Mouse (Mus musculus) right cerebral cortex, postnatal 10 days (tissue): ENCODE data around the gene Scaper.
A peak's percentile ranks its signal among the peaks of the same experiment; 100 is the strongest.

Experiments used
- DNase-seq, 2 experiments: peaks; one replicate each; pipeline ENCODE4 v3.0.0; 2021; ENCODE audit warnings: low spot score in 2 of 2

Gene Scaper

GRCm38 (mm10) chr9:55608701-55609531 is 329.0 kb downstream of the Scaper start:
- DNase-seq: no peak

GRCm38 (mm10) chr9:55598594-55598993 is 339.3 kb downstream of the Scaper start:
- no peak for DNase-seq

GRCm38 (mm10) chr9:55586141-55586540 is 351.8 kb downstream of the Scaper start:
- no peak for DNase-seq

- no peak for DNase-seq
Measured at GRCm38 (mm10) chr9:55581414-55581813, 356.5 kb downstream of the Scaper start.

DNA sequence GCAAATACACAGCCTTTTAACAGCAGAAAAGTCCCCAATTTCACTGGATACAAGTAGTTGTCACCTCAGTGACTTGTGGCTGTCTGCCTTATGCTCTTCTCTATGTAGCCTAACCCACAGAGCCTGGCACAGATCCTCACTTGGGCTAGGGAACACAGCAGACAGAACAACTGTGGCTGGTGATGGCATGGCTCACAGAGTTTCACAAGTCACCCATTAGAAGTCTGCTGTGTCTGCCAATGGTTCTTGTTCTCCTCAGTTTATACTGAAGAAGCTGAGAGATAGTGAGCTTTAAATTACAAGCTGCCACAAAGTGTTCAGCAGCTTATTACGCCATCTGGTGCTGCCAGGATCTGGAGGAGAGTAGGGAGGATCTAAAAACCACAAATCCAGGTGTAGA is 361.3 kb downstream of the Scaper start:
- DNase-seq: peak in 1 of 2 experiments; percentile 36

GRCm38 (mm10) chr9:55571071-55571470 is 366.8 kb downstream of the Scaper start:
- DNase-seq: no peak

- DNase-seq: no peak
Measured at GRCm38 (mm10) chr9:55568466-55569159, 369.3 kb downstream of the Scaper start.

DNA sequence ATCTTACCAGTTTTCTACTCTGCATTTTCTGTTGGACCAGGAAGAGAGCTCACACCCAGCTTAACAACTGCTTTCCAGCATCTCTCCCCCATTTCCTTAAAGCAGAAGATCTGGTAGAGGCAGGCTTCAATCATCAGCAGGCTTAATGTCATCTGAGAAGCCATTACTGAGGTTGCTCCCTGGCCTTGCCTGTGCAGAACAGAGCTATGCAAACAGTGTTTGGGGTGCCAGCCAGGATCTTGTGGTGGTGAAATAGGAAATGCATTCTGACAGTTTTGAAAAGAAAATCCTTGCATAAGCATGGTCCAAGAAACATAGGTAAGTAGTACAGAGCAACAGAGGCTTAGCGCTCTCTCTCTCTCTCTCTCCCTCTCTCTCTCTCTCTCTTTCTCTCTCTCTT is 377.0 kb downstream of the Scaper start:
- DNase-seq: no peak

- no peak for DNase-seq
Measured at GRCm38 (mm10) chr9:55554986-55555385, 382.9 kb downstream of the Scaper start.

GRCm38 (mm10) chr9:55549302-55549890 is 388.5 kb downstream of the Scaper start:
- no peak for DNase-seq

DNA sequence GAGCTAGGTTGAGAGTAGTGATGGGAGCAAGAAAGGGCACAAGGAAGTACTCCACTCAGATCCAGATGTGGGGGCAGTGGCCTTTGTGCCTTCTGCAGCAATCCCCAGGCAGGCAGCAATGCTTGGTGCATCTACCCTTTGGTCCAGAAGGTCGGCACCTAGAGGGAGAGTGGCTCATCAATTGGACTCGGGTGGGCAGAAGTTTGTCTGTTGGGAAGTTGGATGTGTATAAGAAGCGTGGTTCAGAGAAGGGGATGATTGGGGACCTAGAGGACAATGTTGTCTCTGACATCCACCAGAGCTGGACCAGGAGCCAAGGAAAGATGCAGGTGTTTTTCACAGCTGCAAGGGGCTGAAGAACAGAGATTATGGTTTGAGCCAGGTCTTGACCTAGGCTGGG is 389.0 kb downstream of the Scaper start:
- no peak for DNase-seq

- no peak for DNase-seq
Measured at GRCm38 (mm10) chr9:55546176-55547010, 391.5 kb downstream of the Scaper start.

DNA sequence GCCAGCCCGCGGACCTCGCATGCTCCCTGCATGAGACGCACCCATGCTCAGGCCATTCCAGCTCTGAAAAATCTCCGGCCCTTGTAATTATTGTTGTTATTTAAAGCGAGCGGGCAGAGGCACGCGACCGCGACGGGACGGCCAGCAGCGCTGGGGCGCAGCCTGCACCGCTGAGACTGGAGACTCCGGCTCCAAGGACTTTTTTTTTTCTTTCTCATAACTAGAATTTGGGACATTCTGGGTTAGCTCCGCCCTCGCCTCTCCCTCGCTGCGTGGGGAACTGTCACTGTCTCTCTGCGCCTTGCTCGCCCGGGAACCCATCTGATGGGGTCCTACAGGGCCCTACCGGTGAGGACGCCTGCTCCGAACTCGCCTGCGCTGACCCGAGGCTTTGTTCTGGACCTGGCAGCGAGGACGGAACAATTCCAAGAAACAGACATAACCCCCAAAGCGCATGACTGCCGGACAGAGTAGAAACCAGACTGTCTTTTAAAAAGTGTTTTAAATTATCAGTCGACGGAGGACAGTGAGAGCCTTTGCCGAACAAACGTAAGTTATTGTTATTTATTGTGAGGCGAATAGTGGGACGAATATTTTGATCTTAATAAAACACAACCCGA is 392.3 kb downstream of the Scaper start:
- no peak for DNase-seq

- no peak for DNase-seq
Measured at GRCm38 (mm10) chr9:55544861-55545555, 392.9 kb downstream of the Scaper start.

DNA sequence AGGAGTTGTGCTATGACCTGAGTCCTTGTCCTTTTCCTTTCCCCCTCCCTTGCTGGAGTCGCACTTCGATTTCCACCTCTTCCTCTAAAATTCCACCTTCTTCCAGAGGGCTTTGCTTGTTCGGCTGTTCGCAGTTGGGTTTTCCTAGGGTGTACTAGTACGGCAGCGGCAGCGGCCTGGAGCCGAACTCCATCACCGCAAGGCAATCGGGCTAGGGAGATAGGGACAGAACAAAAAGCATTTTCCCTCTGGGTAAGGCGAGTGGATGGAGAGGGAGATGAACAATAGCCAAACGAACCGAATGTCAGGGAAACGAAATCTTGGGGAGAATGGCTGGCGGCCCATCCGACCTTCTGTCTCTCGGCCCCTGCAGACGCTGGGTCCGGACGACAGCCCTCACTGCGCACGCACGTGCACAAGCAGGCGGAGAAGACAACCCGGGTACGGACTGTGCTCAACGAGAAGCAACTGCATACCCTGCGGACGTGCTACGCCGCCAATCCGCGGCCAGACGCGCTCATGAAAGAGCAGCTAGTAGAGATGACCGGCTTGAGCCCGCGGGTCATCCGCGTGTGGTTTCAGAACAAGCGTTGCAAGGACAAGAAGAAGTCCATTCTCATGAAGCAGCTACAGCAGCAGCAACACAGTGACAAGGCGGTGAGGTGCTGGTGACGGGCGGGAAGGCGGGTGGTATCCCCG is 394.1 kb downstream of the Scaper start:
- peak in 1 of 2 experiments; percentile 44 for DNase-seq

- no peak for DNase-seq
Measured at GRCm38 (mm10) chr9:55543336-55543702, 394.6 kb downstream of the Scaper start.

DNA sequence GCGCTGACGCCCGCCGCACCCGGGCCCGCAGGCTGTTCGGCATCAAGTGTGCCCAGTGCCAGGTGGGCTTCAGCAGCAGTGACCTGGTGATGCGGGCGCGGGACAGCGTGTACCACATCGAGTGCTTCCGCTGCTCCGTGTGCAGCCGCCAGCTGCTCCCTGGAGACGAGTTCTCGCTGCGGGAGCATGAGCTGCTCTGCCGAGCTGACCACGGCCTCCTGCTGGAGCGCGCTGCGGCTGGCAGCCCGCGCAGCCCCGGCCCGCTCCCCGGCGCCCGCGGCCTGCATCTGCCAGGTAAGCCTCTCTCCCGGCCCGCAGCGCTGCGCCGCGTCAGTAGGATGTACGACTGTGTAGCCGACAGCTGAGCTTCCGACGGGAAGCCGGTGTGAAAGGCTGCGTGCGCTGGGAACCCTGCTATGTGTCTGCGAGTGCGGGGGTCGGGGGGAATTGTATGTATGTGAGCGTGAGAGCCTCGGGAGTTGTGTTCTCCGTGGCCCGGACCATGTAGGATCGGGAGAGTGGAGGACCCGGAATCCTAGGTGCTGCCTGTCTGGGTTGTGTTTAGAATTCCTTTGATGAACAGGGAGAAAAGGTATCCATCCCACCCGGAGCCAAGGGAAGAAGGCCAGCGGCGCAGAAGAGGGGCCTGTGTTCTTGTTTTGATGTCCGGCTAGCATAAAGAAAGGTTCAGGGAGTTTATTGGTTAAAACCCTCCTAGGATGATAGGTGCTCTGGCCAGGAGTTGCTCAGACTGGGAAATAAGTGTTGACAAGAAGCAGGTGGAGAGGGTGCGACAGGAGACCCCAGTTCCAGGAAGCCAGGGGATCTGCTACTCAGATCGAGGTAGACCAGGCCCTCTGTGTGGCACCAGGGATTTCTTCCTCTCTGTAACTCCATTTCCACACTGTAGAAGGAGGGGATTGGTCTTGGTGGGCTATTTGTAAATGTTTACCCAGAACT is 395.3 kb downstream of the Scaper start:
- no peak for DNase-seq

DNA sequence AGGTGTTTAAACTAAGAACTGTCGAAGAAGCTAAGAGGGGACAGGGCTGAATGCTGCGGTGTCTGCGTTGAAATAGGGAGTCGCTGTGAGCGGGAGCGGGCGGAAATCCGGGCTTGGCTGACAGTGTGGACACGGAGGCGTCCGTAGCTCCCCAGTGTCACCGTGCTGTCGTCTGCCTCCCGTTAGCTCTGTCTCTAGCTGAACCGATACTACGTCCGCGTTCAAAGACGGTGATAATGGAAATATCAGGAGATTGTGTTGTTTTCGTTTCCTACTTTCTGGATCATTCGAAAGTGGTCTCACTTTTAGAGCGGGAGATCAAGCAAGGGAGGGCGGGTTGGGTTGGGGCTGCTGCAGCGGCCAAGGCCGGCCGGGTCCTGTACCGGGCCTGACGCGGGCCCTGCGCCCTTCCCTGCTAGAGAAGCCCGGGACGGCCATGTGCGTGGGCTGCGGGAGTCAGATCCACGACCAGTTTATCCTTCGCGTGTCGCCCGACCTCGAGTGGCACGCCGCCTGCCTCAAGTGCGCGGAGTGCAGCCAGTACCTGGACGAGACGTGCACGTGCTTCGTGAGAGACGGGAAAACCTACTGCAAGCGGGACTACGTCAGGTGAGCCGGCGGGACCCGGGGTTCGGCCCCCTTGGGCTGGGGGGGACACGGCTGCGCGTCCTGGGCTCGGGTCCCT is 396.1 kb downstream of the Scaper start:
- DNase-seq: no peak
